Mouse (Mus musculus) embryonic fibroblast, embryonic 13.5 days (primary cell): Measurements from ENCODE around the gene Ppp2r5d.

ENCODE experiments used
- CTCF ChIP-seq: IDR thresholded peaks from 2 replicates; pipeline ENCODE4 v1.5.1; 2011; ENCODE audit warnings: mild to moderate bottlenecking, control low read depth, low read length, moderate library complexity, borderline replicate concordance; ENCODE audit not compliant: insufficient read depth
- POLR2A ChIP-seq: IDR thresholded peaks from 2 replicates; pipeline ENCODE4 v1.6.1; 2011; ENCODE audit warnings: low read depth, mild to moderate bottlenecking, control low read depth, low read length, moderate library complexity

GRCm38 (mm10) chr17:46728021-46728420, 23.1 kb upstream of the Ppp2r5d start:
- no peak for TF ChIP-seq POLR2A
- peak; percentile 5; the same call in 1 of the 2 replicates for TF ChIP-seq CTCF
